Mouse (Mus musculus) intestine, embryonic 16.5 days (tissue): Measurements from ENCODE around the gene Tmem201. TPM values are rescaled to one million over a fixed set of nuclear protein-coding genes. Genes with fewer than 3 reads are reported as not detected.

ENCODE experiments used
- ATAC-seq: fragments of 200-750 bp; cut with Nextera tagmentation; 2 replicates; pipeline ENCODE4 v1.8.0; 2017; ENCODE audit warnings: moderate TSS enrichment, moderate library complexity
- H3K27ac ChIP-seq: fragments of 300-500 bp; sonication (generic); 2 replicates; pipeline ENCODE4 v1.5.1; 2014; ENCODE audit warnings: mild to moderate bottlenecking, low read length
- H3K27me3 ChIP-seq: fragments of 300-500 bp; sonication (generic); replicated peaks from 2 replicates; pipeline ENCODE4 v1.6.1; 2014; ENCODE audit warnings: low read length, control low read depth, mixed read lengths; ENCODE audit not compliant: control insufficient read depth, insufficient read depth
- H3K36me3 ChIP-seq: fragments of 300-500 bp; sonication (generic); 2 replicates; pipeline ENCODE4 v1.6.1; 2014; ENCODE audit warnings: low read length, control low read depth; ENCODE audit not compliant: control insufficient read depth, insufficient read depth
- H3K4me1 ChIP-seq: fragments of 300-500 bp; sonication (generic); 2 replicates; pipeline ENCODE4 v1.6.1; 2014; ENCODE audit warnings: low read length, control low read depth, mixed read lengths; ENCODE audit not compliant: control insufficient read depth, insufficient read depth
- H3K4me2 ChIP-seq: fragments of 300-500 bp; sonication (generic); 2 replicates; pipeline ENCODE4 v1.6.1; 2014; ENCODE audit warnings: low read depth, low read length, control low read depth
- H3K4me3 ChIP-seq: fragments of 300-500 bp; sonication (generic); 2 replicates; pipeline ENCODE4 v1.5.1; 2014; ENCODE audit warnings: mild to moderate bottlenecking, low read length
- H3K9ac ChIP-seq: fragments of 300-500 bp; sonication (generic); 2 replicates; pipeline ENCODE4 v1.6.1; 2014; ENCODE audit warnings: low read depth, low read length
- H3K9me3 ChIP-seq: fragments of 300-500 bp; sonication (generic); 2 replicates; pipeline ENCODE4 v1.6.1; 2016; ENCODE audit warnings: low read length, control low read depth; ENCODE audit not compliant: control insufficient read depth
- WGBS: fragments of 180-500 bp; shearing (Covaris S2); extraction: QIAGEN DNeasy Blood & Tissue Kit; methylation state at CpG from one replicate; pipeline ENCODE4 v1.1.7; 2014; 5-methylcytosine and 5-hydroxymethylcytosine counted together
- polyA plus RNA-seq: library from polyadenylated mRNA; unstranded; fragments of >200 nt; fragmentation: Nextera tagmentation; extraction: Ambion mirVana; gene quantifications from 2 replicates; pipeline ENCODE4 v1.2.1, GENCODE M21; 2015

Tmem201 gene
- polyA plus RNA-seq, 1 experiment from 2014 or later: 22.8 TPM

DNA sequence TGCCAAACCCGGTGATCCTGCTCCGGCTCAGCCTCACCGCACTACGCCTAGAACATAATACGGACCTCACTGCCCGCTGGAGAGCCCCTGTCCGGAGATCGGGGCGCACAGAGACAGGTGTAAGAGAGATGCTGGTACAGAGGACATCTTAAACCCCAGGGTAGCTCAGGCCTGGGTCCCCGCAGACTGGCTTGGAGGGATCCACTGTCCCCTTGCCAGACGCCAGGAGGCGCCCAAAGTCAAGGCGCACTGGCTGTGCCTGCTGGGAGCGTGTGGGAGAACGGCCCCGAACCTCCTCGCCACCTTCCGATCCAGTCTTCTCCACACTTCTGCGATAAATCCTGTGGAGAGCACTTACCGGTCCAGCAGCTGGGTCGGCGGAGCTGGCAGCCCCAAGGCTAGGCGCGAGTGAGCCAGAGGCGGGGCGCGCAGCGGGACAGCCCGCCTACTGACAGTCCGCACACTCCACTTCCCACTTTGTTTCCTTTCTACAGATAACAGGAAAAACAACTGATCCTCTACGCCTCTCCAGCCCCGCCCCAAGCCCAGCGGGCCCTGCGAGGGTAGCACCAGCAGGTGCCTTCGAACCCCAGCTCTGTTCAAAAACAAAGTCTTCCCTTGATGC is 39.5 kb downstream of the Tmem201 start:
- H3K4me2 ChIP-seq: peak overlapping the region; percentile 74
- H3K4me1 ChIP-seq: peaks cover 10% of the 10 kb centered on the region; the same call in 1 of the 2 replicates
- H3K27ac ChIP-seq: no peak overlapping the region
- peak; percentile 82 for ATAC-seq
- peak overlapping the region; percentile 80 for H3K9ac ChIP-seq
- 2% methylated on average over 35 of the region's 35 CpGs for WGBS
- peaks cover 2% of the 10 kb centered on the region; the same call in 1 of the 2 replicates for H3K27me3 ChIP-seq
- H3K36me3 ChIP-seq: no peaks in the 10 kb centered on the region
- no peaks in the 10 kb centered on the region for H3K9me3 ChIP-seq
- peak overlapping the region; percentile 68 for H3K4me3 ChIP-seq

DNA sequence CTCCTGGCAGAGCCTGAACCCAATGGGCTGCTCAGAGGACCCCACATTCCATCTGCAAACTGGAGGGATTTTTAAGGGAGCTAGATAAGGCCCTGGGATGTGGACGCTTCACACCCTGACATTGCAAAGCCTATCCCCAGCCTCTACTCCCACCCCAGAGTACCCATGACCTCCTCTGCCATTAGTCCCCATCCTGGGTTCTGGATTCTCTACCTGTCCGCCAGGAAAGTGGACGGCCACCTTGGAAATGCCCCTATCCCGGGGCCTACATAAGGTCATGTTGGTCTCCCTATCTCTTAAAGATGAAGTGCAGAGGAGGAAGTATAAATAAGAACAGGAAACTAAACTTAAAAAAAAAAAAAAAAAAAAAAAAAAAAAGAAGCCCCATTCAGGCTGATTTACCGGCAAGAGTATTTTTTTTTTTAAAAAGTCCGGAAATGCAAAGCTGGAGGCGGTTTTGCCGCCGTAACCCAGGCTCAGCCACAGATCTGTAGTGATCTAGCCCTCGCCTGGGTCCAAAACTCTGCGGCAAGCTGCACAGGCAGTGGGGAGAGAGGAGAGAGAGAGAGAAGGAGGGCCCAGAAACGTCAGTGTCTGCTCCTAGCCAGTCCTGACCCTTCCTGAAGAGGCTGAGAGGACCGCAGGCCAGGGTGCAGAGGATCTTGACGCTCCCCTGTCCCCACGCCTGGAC is 40.2 kb downstream of the Tmem201 start:
- Histone ChIP-seq H3K4me2 (peak overlapping the region; percentile 74), H3K9me3 (no peaks in the 10 kb centered on the region), H3K9ac (peak overlapping the region; percentile 80), H3K27ac (no peak overlapping the region), H3K4me1 (peaks cover 10% of the 10 kb centered on the region; the same call in 1 of the 2 replicates), H3K27me3 (peaks cover 2% of the 10 kb centered on the region; the same call in 1 of the 2 replicates), H3K36me3 (no peaks in the 10 kb centered on the region), H3K4me3 (peak overlapping the region; percentile 68)
- WGBS: 24% methylated on average over 15 of the region's 15 CpGs
- ATAC-seq: peak; percentile 45; the same call in 1 of the 2 replicates

DNA sequence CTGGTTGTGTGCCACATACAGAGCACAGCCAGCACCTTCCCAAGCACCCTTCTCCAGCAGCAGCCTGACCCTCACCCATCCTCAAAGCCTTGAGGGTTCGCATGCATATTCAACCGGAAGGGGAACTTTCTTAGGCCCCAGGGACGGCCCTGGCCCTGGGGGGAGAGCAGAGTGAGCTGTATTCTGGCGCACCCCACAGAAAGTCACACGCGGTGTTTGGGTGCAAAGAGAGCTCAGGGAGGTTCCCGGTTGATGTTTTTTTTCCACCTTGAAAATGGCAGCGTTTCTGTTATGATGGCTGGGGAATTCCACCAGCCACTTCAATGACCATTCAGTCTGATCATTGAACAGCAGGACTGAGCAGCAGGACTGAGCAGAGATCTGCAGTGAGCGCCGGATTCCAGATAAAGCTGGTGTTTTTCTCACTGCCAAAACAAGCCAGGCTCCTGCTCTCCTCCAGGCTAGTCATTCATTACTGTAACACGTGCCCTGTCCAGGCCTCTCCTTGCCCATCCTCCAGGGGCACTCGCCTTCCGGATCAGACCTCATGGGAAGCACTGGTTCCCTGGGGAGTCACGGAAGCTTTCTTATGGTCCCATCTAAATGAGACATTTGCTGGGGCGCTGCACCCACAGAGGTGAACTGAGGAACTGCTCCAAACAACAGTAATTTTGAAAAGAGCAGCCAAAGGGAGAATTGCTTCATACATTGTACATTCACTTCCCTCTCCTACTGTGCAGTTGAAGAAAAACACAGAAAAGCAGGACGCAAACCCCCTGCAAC is 41.5 kb downstream of the Tmem201 start:
- peak; percentile 19 for ATAC-seq
- 34% methylated on average over 16 of the region's 16 CpGs for WGBS

DNA sequence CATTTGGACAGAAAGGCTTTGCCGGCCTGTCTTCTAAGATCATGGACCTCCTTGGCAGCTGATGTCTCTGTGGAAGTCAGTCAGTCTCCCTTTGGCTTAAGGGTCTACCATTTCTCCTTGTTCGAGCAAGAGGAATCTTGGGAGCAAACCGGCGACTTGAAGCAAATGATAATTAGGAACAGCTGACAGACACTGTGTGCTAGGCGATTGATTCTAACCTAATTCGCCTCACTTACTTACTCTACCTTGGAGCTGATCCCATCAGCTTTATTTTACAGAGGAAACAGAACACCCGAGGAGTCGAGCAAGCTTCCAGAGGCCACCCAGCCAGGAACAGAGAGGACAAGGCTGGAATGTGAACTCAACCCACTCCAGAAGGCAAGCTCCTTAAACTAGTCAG is 46.5 kb downstream of the Tmem201 start:
- 73% methylated on average over 8 of the region's 8 CpGs for WGBS
- H3K4me1 ChIP-seq: 0 out of 2 replicates have a peak, but pooled peaks cover 3% of the 10 kb centered on the region
- H3K4me2 ChIP-seq: no peak overlapping the region
- no peak for ATAC-seq
- no peaks in the 10 kb centered on the region for H3K9me3 ChIP-seq
- H3K4me3 ChIP-seq: no peak overlapping the region
- no peak overlapping the region for H3K27ac ChIP-seq
- H3K9ac ChIP-seq: no peak overlapping the region
- H3K27me3 ChIP-seq: no peaks in the 10 kb centered on the region
- no peaks in the 10 kb centered on the region for H3K36me3 ChIP-seq

More for the DNA sequence above, 41.5 kb downstream of the Tmem201 start:
- Histone ChIP-seq H3K36me3 (no peaks in the 10 kb centered on the region), H3K9ac (no peak overlapping the region), H3K4me3 (no peak overlapping the region), H3K4me2 (0 out of 2 replicates have a peak overlapping the region, but pooled peaks have one; percentile 9), H3K4me1 (peaks cover 10% of the 10 kb centered on the region; the same call in 1 of the 2 replicates), H3K27me3 (peaks cover 2% of the 10 kb centered on the region; the same call in 1 of the 2 replicates), H3K9me3 (no peaks in the 10 kb centered on the region), H3K27ac (peak overlapping the region; percentile 12; the same call in 1 of the 2 replicates)

DNA sequence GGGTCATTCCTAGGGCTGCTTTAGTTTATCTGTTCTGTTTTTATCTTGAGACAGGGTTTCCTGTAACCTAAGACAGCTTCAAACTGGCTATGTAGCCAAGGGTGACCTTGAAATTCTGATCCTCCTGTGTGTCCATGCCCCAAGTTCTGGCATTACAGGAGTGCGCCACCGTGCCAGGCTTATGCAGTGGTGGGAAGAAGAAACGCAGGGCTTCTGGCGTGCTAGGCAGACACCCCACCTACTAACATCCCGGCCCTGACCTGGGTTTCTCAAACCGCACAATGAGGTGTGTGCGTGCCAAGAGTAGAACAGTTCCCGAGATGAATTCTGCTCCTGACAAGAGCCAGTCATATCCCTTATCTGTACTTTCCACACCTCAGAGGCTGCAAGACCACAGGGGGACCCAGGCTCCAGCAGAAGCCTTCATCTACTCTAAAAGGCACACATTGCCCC is 47.0 kb downstream of the Tmem201 start:
- Histone ChIP-seq H3K9me3 (no peaks in the 10 kb centered on the region), H3K4me1 (no peaks in the 10 kb centered on the region), H3K27me3 (no peaks in the 10 kb centered on the region), H3K36me3 (no peaks in the 10 kb centered on the region), H3K27ac (no peak overlapping the region), H3K4me3 (no peak overlapping the region), H3K9ac (no peak overlapping the region), H3K4me2 (no peak overlapping the region)
- no peak for ATAC-seq
- 88% methylated on average over 8 of the region's 8 CpGs for WGBS

DNA sequence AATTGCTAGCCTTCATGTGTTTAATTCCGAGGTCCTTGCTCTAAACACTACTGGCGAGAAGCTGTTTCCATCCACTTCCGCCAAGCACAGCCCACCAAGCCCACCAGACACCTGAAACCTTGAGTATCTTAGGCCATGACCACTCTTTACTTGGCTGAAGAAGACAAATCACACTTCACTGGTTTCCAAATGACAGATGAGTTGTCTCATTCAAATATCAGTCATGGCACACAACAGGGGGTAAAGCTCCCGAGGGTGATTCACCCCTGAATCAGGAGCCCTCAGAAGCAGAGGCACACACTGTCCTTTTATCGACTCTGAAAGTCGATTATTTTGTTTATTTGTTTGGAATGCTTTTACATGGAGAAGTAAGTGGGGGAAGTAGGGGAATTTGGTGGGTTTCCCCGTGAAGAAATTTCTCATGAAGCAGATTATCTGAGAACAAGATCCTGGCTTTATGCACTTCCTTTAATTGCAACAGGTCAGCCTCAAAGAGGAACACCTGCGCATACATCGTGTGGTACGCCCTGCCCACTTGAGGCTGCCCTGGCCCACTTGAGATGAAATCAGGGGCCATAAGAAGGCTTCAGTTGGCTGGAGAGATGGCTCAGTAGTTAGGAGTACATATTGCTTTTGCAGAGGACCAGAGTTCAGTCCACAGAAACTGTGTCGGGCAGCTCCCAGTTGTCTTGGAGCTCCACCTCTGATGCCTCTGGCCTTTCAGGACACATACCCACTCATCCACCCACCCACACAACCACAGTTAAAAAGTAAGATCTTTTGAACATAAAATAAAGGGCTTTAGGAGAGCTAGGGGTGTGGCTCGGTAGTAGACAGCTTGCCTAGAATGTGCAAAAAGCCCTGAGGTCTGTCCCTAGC is 47.8 kb downstream of the Tmem201 start:
- no peak overlapping the region for H3K4me2 ChIP-seq
- H3K4me1 ChIP-seq: no peaks in the 10 kb centered on the region
- H3K9ac ChIP-seq: no peak overlapping the region
- no peaks in the 10 kb centered on the region for H3K27me3 ChIP-seq
- ATAC-seq: no peak
- H3K9me3 ChIP-seq: no peaks in the 10 kb centered on the region
- no peaks in the 10 kb centered on the region for H3K36me3 ChIP-seq
- 78% methylated on average over 12 of the region's 12 CpGs for WGBS
- no peak overlapping the region for H3K27ac ChIP-seq
- no peak overlapping the region for H3K4me3 ChIP-seq

DNA sequence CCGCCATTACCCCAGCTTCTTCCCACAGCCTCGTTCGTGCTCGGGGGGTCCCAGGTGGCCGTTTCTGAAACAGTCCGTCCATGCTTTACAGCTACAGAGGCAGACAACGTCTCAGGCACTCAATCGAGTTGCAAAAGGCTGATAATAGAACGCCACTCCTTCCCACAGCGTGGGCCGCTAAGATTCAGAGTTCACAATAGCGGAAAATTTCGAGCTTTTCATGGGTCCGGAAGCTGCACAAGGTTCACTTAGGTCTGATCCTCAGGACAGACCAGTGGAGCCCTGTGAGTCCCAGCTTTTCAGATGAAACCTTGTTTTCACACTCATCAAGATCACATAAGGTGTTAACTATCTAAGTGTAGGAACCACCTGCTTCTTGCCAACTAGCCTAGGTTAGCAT is 49.0 kb downstream of the Tmem201 start:
- H3K36me3 ChIP-seq: no peaks in the 10 kb centered on the region
- no peak overlapping the region for H3K4me3 ChIP-seq
- WGBS: 84% methylated on average over 14 of the region's 14 CpGs
- no peaks in the 10 kb centered on the region for H3K27me3 ChIP-seq
- no peak overlapping the region for H3K9ac ChIP-seq
- H3K4me1 ChIP-seq: no peaks in the 10 kb centered on the region
- no peak for ATAC-seq
- H3K9me3 ChIP-seq: no peaks in the 10 kb centered on the region
- no peak overlapping the region for H3K4me2 ChIP-seq
- no peak overlapping the region for H3K27ac ChIP-seq

DNA sequence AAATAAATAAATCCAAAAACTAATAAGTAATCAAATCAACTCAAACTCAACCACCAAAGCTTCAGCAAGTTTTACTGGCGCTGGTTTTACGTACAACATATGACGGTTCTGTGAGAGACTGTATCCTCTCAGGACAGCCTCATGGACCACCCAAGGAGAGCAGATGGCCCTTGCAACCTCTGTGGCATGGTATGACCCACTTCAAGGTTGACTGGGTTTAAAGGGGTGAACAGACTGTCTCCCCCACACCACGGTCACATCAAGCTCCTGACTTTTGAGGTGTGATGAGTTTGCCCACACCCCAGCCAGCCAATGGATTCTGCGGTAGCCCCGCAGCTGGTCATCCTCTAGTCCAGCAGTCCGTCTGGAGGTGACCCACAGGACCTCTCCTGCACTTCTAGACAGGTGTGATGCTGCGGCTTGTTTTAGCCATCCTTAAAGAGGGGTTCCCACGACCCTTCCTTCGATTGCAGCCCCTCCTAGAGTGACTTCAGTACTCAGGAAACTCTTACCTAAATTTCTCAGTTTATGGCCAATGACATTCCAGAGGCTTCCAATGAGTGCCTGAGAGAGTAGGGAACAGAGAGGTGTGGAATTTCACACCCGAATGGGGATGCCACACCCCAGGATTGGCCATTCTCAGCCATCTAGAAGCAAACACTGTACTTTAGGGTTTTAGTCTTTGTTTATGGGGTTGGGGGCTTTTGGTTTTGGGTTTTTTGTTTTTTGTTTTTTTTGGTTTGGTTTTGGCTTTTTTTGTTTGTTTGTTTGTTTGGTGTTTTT is 52.8 kb downstream of the Tmem201 start:
- no peaks in the 10 kb centered on the region for H3K36me3 ChIP-seq
- no peak for ATAC-seq
- no peak overlapping the region for H3K4me2 ChIP-seq
- no peaks in the 10 kb centered on the region for H3K4me1 ChIP-seq
- 69% methylated on average over 11 of the region's 11 CpGs for WGBS
- no peak overlapping the region for H3K27ac ChIP-seq
- H3K4me3 ChIP-seq: no peak overlapping the region
- H3K9me3 ChIP-seq: no peaks in the 10 kb centered on the region
- no peaks in the 10 kb centered on the region for H3K27me3 ChIP-seq
- H3K9ac ChIP-seq: no peak overlapping the region
